Mouse (Mus musculus): Measurements from ENCODE around the gene Hist1h1t.

Gene Hist1h1t

DNA sequence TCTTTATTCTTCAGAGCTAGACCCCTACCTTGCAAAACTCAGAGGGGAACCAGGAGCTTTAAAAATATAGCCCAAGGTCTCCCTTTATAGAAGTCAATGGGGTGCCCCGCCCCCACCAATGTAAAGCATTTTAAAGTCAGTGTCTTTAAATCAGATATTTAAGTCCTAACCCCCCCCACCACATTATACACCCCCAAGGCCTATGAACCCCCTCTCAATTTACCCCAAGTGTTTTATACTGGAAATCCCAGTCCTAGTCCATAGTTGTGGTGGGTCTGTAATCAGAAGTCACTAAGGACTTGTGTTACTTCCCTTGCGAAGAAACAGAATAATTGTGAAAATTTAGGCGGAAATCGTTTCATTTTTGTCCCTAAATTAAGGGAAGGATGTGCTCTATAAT lies 42.4 kb downstream of the Hist1h1t start:
- peak; percentile 28 to 46 for DNase-seq

GRCm38 (mm10) chr13:23738677-23739068 lies 43.1 kb downstream of the Hist1h1t start, which contains the start of gene Hist1h1c:
TSS of gene Hist1h1c (plus strand) at chr13:23738808.
- peak; percentile 91 to 95 for DNase-seq

DNA sequence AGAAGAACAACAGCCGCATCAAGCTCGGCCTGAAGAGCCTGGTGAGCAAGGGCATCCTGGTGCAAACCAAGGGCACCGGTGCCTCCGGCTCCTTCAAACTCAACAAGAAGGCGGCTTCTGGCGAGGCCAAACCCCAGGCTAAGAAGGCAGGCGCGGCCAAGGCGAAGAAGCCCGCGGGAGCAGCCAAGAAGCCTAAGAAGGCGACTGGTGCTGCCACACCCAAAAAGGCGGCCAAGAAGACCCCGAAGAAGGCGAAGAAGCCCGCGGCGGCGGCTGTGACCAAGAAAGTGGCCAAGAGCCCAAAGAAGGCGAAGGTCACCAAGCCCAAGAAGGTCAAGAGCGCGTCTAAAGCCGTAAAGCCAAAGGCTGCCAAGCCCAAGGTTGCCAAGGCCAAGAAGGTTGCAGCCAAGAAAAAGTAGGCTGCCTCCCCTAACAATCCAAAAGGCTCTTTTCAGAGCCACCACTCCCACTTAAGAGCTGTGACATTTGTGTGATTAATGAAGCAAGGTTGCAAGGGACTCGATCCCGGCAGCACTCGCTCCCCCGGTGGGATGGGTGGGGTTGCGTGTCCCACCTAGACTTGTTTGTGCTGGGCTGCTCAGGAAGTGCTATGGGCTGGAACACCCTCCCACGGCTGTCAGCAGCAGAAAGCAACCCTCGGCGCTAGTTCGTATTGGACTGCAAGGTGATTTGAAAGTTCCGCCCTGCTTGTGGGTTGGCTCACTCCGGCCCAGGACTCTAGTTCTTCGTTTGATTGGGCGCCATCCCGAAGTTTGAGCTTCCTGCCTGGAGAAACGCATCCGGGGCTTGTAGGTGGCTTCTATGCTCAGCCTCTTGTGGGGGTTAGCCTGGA lies 43.7 kb downstream of the Hist1h1t start:
- peak; percentile 91 to 94 for DNase-seq

DNA sequence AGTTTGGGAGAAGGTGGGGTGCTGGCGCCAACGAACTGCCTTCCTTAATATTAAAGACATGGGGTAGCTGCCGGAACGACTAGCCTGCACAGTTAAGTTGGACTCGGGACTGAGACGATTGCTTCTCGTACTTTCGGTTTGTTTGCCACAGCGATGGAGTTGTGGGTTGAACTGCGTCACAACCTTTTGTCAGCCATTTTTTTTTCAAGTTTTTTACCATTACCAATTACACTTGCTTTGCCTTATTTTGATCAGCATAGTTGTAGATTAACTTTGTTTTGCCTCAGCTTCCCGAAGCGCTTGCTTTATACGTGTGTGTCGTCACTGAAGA lies 44.3 kb downstream of the Hist1h1t start:
- DNase-seq = no peak

DNA sequence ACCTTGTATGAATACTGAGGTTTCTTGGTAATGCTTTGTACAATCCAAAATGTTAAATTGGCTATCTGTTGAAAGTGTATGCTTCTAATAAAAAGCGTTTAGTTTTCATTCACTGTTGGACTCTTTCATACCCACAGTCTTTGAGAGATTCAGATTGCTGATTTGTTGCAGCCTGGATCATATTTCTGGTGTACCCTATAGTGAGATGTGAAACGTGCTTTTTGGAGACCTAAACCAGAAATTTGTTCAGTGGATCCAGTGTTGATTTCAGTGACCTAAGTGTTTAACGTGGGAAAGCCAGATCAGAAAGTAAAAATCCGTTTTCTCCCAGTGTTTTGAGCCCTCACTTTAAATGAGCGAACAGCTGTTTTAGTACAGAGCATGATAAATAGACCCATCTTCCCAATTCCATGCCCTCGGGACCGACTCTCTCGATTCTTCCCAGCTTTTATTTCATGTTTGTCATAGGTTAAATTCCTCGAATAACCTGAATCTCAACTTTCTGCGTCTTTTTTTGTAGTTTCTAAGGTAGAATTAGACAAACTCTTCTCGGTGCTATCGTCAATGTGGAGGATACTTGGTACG lies 44.7 kb downstream of the Hist1h1t start:
- DNase-seq = no peak

GRCm38 (mm10) chr13:23740910-23741309 lies 45.3 kb downstream of the Hist1h1t start:
- DNase-seq = no peak

GRCm38 (mm10) chr13:23742007-23742406 lies 46.4 kb downstream of the Hist1h1t start:
- no peak for DNase-seq

- no peak for DNase-seq
Measured at GRCm38 (mm10) chr13:23743215-23743614, 47.6 kb downstream of the Hist1h1t start.

DNA sequence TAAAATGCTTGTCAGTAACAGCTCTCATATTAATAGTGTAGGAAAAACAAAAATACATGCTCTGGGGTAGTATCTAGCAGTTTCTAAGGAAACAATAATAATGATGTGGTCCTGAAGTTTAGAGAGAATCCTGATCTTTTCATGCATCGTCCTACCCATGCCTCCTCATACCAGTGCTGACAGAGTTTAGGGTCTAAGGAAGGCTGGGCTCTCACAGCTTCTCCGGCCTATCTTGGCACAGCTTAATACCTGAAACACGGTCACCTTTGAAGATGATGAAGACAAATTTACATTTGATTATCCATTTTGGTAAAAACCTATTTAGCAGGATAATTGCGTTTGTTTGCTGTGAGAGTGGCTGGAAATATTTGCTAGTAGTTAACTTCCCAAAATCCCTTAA lies 48.3 kb downstream of the Hist1h1t start:
- no peak for DNase-seq

GRCm38 (mm10) chr13:23744421-23745380 lies 49.1 kb downstream of the Hist1h1t start:
- no peak for DNase-seq

DNA sequence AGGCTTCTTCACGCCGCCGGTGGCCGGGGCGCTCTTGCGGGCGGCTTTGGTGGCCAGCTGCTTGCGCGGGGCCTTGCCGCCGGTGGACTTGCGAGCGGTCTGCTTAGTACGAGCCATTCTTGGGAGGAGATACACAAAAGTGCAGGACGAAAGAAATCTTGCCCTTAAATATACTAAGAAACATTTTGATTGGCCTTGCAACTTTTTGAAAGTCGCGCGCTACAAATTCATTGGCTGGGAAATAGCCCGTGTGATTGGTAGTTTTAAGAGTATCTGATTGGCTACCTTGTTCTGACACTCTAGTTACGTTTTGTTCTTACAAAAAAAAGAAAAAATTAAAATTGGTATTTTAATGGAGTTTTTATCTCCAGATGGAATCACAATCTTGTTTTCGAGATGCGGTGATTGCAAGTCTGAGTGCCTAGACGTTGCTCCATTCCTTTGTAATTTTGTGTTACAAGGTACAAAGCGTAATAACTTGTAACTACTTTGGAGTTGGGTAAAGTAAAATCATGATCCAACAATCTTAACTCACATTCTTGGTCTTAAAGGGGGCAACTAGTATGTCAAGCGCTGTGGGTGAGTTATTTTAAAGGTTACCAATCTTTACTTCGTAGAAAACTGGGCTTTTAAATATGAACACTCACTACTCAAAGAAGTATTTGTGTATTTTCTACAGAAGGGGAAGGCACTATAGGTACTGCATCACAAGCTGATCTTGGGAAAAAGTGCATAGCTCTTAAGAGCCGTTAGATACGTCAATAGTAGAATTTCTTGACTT lies 50.0 kb downstream of the Hist1h1t start, which contains the start of gene Hist1h3c:
Hist1h3c (minus strand) TSS at position 222 of the 781 bp plus-strand sequence.
- DNase-seq = peak; percentile 88 to 91
